Mouse (Mus musculus) neural tube, embryonic 14.5 days (tissue): ENCODE measurements around the gene Rab5if. TPM values are rescaled to one million over a fixed set of nuclear protein-coding genes. Genes with fewer than 3 reads are reported as not detected.
"Not testable (repeated sequence)": the region's sequence is repeated elsewhere in the genome, so short reads cannot be mapped to it uniquely, and the experiment has no call there.

ENCODE experiments used
- ATAC-seq: fragments of 200-750 bp; cut with Nextera tagmentation; 2 replicates; pipeline ENCODE4 v1.8.0; 2017; ENCODE audit warnings: low read depth, mild to moderate bottlenecking, moderate TSS enrichment, moderate library complexity
- H3K27ac ChIP-seq: fragments of 300-500 bp; sonication (generic); 2 replicates; pipeline ENCODE4 v1.5.1; 2014; ENCODE audit warnings: low read depth, mild to moderate bottlenecking, control low read depth, low read length, moderate library complexity, mixed read lengths
- H3K27me3 ChIP-seq: fragments of 300-500 bp; sonication (generic); 2 replicates; pipeline ENCODE4 v1.6.1; 2014; ENCODE audit warnings: low read length; ENCODE audit not compliant: control insufficient read depth, insufficient read depth
- H3K36me3 ChIP-seq: fragments of 300-500 bp; sonication (generic); 2 replicates; pipeline ENCODE4 v1.6.1; 2014; ENCODE audit warnings: low read length, mixed read lengths; ENCODE audit not compliant: control insufficient read depth, insufficient read depth
- H3K4me1 ChIP-seq: fragments of 300-500 bp; sonication (generic); 2 replicates; pipeline ENCODE4 v1.6.1; 2014; ENCODE audit warnings: low read length; ENCODE audit not compliant: control insufficient read depth, insufficient read depth
- H3K4me2 ChIP-seq: fragments of 300-500 bp; sonication (generic); 2 replicates; pipeline ENCODE4 v1.6.1; 2014; ENCODE audit warnings: mild to moderate bottlenecking, low read depth, low read length, control low read depth
- H3K4me3 ChIP-seq: fragments of 300-500 bp; sonication (generic); 2 replicates; pipeline ENCODE4 v1.5.1; 2014; ENCODE audit warnings: low read depth, low read length, control low read depth, mixed read lengths
- H3K9ac ChIP-seq: fragments of 300-500 bp; sonication (generic); replicated peaks from 2 replicates; pipeline ENCODE4 v1.6.1; 2014; ENCODE audit warnings: low read depth, mild to moderate bottlenecking, control low read depth, low read length, mixed read lengths
- H3K9me3 ChIP-seq: fragments of 300-500 bp; sonication (generic); 2 replicates; pipeline ENCODE4 v1.6.1; 2016; ENCODE audit warnings: low read length; ENCODE audit not compliant: control insufficient read depth
- WGBS: fragments of 180-500 bp; shearing (Covaris S2); extraction: QIAGEN DNeasy Blood & Tissue Kit; methylation state at CpG from one replicate; pipeline ENCODE4 v1.1.7; 2014; 5-methylcytosine and 5-hydroxymethylcytosine counted together
- polyA plus RNA-seq: library from polyadenylated mRNA; unstranded; fragments of >200 nt; fragmentation: Nextera tagmentation; extraction: Ambion mirVana; gene quantifications from 2 replicates; pipeline ENCODE4 v1.2.1, GENCODE M21; 2014

Gene Rab5if
- polyA plus RNA-seq, 1 experiment from 2014 or later = 165 TPM

DNA sequence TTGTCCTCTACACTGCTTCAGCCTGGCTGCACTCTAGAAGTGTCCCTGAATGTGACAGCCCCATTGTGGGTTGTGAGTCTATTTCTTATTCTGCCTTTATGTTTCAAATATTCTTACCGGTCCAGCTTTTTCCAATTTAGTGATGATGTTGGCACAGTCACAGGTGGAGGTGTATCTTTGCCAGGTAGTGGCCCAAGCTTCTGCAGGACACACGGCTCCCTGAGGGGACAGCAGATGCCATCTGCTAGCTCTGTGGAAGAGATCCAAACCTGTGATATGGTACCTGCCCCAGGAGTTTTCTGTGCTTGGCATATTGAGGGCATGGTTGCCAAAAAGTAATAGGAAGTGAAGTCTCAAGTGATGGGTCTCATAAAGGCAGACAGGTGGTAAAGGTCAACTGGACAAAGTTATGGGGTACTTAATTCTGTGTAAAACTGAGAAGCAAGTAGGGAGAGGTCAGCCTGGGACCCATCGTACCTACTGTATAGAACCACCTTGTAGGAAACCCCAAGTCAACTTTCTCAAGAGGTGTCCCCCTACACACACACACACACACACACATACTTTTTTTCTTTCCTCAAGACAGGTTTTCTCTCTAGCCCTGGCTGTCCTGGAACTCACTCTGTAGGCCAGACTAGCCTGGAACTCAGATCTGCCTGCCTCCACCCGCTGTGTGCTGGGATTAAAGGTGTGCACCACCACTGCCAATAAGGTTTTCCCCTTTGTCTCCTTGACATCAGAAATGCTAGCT, 12.0 kb downstream of the Rab5if start:
- ATAC-seq = no peak
- Histone ChIP-seq H3K4me3 (no peak overlapping the region), H3K27ac (no peak overlapping the region), H3K9me3 (no peaks in the 10 kb centered on the region), H3K4me2 (no peak overlapping the region), H3K36me3 (peaks cover 28% of the 10 kb centered on the region; the same call in 1 of the 2 replicates), H3K27me3 (no peaks in the 10 kb centered on the region), H3K9ac (no peak overlapping the region), H3K4me1 (no peaks in the 10 kb centered on the region)
- WGBS = 94% methylated on average over 4 of the region's 4 CpGs

DNA sequence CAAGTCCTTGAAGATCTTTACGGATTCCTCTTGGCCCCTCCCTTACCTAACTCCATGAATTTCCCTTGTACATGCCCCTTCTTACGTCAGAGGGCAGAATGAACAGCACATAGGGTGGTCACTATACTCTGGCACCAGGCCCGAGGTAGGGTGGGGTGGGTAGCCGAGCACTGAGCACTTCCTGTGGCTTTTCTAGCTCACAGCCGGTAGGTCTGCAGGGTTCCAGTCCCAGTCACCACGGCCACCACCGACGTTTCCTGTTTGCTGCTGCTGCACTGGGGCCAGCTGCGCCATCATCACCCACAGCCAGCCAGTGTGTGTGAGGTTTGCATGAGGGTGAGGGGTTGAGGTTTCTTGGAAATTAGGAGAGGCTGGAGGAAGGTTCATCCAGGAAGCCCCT, 14.8 kb downstream of the Rab5if start:
- peaks cover 19% of the 10 kb centered on the region; the same call in 1 of the 2 replicates for H3K36me3 ChIP-seq
- no peaks in the 10 kb centered on the region for H3K9me3 ChIP-seq
- H3K9ac ChIP-seq = no peak overlapping the region
- no peaks in the 10 kb centered on the region for H3K27me3 ChIP-seq
- no peaks in the 10 kb centered on the region for H3K4me1 ChIP-seq
- ATAC-seq = no peak
- H3K27ac ChIP-seq = no peak overlapping the region
- H3K4me3 ChIP-seq = no peak overlapping the region
- WGBS = 46% methylated on average over 9 of the region's 9 CpGs
- H3K4me2 ChIP-seq = no peak overlapping the region

DNA sequence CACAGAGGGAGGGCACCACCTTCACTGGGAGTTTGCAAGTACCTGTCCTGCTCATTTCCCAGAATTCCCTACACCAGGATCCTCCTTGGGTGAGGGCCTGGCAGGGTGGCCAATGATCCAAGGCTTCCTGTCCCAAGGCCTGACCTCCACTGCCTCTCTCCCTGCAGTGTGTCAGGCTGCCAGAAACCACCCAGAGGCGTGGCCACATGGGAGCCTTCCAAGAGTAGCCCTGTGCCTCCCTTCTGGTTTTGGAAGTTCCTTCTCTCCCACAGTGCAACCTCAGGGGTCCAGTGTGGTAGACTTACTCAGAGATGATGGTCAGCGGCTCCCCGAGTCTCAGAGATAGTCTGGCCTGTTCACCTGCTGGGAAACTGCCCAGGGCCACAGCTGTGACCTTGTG, 16.6 kb downstream of the Rab5if start:
- Histone ChIP-seq H3K27me3 (no peaks in the 10 kb centered on the region), H3K4me3 (no peak overlapping the region), H3K9me3 (no peaks in the 10 kb centered on the region), H3K4me2 (no peak overlapping the region), H3K4me1 (no peaks in the 10 kb centered on the region), H3K27ac (no peak overlapping the region), H3K9ac (no peak overlapping the region), H3K36me3 (peaks cover 1% of the 10 kb centered on the region; the same call in 1 of the 2 replicates)
- WGBS = 76% methylated on average over 3 of the region's 3 CpGs
- ATAC-seq = no peak

DNA sequence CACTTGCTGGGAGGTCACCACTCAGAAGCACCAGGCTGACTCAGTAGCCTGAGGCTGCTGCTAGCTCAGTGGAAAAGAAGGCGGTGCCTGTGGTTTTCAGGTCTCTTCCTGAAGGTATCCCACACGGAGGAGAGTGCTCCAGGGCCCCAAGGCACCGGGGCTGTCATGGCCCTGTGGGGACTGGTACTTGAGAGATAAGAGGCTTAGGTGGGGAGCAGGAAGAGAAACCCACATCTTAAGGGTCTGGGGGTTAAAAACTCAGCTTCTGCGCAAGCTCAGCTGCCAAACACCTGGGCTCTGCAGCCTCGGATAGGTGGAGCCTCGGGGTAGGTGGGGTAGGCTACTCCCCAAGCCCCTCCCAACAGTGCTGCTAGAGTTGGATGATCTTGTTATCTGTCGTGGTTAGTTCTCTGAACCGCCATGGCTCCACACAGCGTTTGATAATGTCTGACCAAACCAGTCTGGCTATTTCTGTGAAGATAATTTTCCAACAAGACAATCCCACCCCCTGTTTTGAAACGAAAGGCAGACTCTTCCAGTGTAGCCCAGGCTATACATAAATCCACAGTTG, 19.6 kb downstream of the Rab5if start:
- ATAC-seq = no peak
- H3K27ac ChIP-seq = no peak overlapping the region
- H3K27me3 ChIP-seq = no peaks in the 10 kb centered on the region
- no peaks in the 10 kb centered on the region for H3K4me1 ChIP-seq
- no peaks in the 10 kb centered on the region for H3K36me3 ChIP-seq
- H3K9ac ChIP-seq = no peak overlapping the region
- no peak overlapping the region for H3K4me3 ChIP-seq
- H3K9me3 ChIP-seq = no peaks in the 10 kb centered on the region
- H3K4me2 ChIP-seq = no peak overlapping the region
- WGBS = 41% methylated on average over 10 of the region's 10 CpGs

DNA sequence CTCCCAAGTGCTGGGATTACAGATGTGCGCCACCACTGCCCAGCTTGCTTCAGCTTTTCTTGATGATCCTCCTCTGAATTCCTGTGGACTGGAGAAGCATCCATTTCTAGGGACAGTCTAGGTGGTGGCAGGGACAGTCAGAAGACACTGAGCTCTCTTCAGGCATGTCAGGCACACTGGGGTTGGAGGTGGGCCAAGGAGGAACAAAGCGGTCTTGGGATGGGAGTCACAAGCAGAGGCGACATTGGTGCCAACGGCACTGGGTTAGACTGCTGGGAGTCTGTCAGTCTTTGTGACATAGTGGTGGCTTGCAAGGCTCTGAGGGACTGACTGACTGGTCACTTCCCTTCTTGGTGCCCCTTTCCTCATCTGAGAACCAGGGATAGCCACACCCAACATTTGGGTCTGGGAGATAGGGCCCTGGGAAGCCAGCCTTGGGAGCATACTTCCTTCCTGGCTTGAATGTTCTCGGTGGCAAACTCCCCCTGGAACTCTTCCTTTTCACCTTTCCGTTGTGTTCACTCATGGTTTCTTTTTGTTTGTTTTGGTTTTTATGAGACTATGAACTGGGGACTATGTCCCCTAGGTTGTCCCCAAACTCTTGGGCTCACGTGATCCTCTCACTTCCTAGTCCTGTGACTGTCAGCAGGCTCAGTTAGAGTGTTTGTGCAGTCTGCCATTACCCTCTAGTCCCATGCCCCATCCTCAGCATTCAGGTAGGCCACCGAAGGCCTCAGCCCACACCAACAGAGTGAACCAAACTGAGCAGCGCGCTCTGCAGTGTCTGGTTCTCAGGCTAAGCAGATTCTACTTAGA, 21.7 kb downstream of the Rab5if start:
- Histone ChIP-seq H3K4me2 (no peak overlapping the region), H3K36me3 (no peaks in the 10 kb centered on the region), H3K9ac (no peak overlapping the region), H3K9me3 (no peaks in the 10 kb centered on the region), H3K27ac (no peak overlapping the region), H3K4me1 (no peaks in the 10 kb centered on the region), H3K4me3 (no peak overlapping the region), H3K27me3 (no peaks in the 10 kb centered on the region)
- no peak for ATAC-seq
- WGBS = 91% methylated on average over 10 of the region's 10 CpGs

DNA sequence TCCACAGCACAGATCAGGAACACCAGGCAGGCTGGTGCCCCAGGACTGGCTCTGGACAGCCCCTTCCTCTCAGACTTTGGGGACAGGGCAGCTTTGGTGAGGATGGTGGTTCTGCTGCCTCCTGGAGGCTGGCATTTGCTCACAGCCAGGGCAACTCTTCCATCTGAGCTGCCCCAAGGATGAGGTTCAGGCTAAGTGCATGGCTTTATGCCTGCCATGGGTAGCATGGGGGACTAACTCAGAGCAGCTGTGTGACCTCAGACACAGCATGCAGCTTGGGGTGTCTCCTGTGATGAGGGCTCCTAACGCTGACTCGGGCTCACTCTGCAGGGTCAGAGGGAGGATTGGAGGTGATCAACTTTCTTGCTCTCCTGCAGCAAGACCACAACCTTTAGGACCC, 22.7 kb downstream of the Rab5if start:
- H3K36me3 ChIP-seq, H3K27me3 ChIP-seq, H3K4me3 ChIP-seq, H3K4me1 ChIP-seq, H3K9me3 ChIP-seq, ATAC-seq, H3K9ac ChIP-seq, H3K4me2 ChIP-seq, H3K27ac ChIP-seq: not testable (repeated sequence)
- WGBS = 78% methylated on average over 2 of the region's 2 CpGs

DNA sequence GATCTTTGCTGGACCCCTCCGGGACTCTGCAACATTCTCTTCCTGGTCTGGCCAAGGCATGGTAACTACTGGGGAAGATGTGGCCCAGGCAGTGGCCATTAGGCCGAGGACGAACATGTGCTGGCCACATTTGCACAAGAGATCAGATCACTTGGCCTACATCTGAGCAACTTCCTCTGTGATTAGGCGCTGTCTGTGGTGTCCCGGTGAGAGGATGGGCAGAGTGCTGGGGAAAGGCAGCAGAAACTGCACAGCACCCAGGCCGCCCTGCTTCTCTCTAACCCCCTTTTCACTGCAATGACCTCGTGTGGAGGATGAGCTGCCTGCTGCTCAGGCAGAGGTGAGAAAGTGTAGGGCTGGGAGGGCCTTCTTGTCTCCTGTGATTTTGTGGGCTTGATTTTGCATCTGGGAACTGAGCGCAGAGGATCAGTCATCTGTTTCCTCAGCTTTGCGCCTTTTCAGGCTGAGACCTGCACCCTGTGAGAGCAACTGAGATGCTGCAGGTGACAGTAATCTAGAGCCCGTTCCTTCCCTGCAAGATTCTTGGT, 23.2 kb downstream of the Rab5if start:
- H3K9ac ChIP-seq = no peak overlapping the region
- H3K27me3 ChIP-seq = no peaks in the 10 kb centered on the region
- WGBS = 84% methylated on average over 10 of the region's 10 CpGs
- ATAC-seq = no peak
- no peak overlapping the region for H3K4me3 ChIP-seq
- H3K36me3 ChIP-seq = no peaks in the 10 kb centered on the region
- no peaks in the 10 kb centered on the region for H3K4me1 ChIP-seq
- H3K27ac ChIP-seq = no peak overlapping the region
- H3K9me3 ChIP-seq = no peaks in the 10 kb centered on the region
- no peak overlapping the region for H3K4me2 ChIP-seq

DNA sequence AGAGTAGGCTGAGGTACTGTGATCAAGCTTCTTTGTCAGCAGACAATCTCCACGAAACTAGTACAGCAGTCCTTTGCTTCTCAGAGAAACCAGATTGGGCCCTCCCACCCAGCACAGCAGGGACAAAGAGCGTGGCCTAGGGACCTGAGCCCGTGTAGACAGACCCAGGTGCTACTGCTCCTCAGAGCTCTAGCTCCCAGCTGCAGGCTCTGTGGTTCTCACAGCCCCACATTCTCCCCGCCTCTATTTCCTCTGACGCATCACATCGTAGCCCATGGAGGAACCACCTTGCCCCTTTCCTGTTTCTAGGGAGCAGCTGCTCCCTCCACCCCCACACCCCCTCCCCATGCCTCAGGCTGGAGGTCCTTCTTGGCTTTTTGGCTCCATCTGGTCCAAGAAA, 24.1 kb downstream of the Rab5if start, which contains the start of gene Sla2:
Sla2 (minus strand) TSS at position 176 of the 400 bp plus-strand sequence.
- Histone ChIP-seq H3K27me3 (no peaks in the 10 kb centered on the region), H3K9ac (no peak within 1 kb of the TSS), H3K36me3 (no peaks in the 10 kb centered on the region), H3K4me1 (0 out of 2 replicates have a peak, but pooled peaks cover 3% of the 10 kb centered on the region), H3K27ac (no peak within 1 kb of the TSS), H3K4me3 (no peak within 1 kb of the TSS), H3K9me3 (no peaks in the 10 kb centered on the region), H3K4me2 (no peak within 1 kb of the TSS)
- ATAC-seq = no peak
- WGBS = 75% methylated on average over 6 of the region's 6 CpGs
